Mouse (Mus musculus) hindbrain, embryonic 16.5 days (tissue): ENCODE results near the gene Eif1. TPM values are rescaled to one million over a fixed set of nuclear protein-coding genes. Genes with fewer than 3 reads are reported as not detected.

Experiments used
- ATAC-seq: fragments of 200-750 bp; cut with Nextera tagmentation; 2 replicates; pipeline ENCODE4 v1.8.0; 2017; ENCODE audit warnings: moderate TSS enrichment, moderate library complexity
- H3K27ac ChIP-seq: fragments of 300-500 bp; sonication (generic); 2 replicates; pipeline ENCODE4 v1.5.1; 2014; ENCODE audit warnings: low read depth, mild to moderate bottlenecking, control low read depth, low read length, moderate library complexity
- H3K27me3 ChIP-seq: fragments of 300-500 bp; sonication (generic); replicated peaks from 2 replicates; pipeline ENCODE4 v1.6.1; 2014; ENCODE audit warnings: low read length; ENCODE audit not compliant: control insufficient read depth, insufficient read depth
- H3K36me3 ChIP-seq: fragments of 300-500 bp; sonication (generic); 2 replicates; pipeline ENCODE4 v1.6.1; 2014; ENCODE audit warnings: mild to moderate bottlenecking, low read length, moderate library complexity, mixed read lengths; ENCODE audit not compliant: control insufficient read depth, insufficient read depth
- H3K4me1 ChIP-seq: fragments of 300-500 bp; sonication (generic); 2 replicates; pipeline ENCODE4 v1.6.1; 2014; ENCODE audit warnings: low read depth, low read length; ENCODE audit not compliant: control insufficient read depth, insufficient read depth
- H3K4me2 ChIP-seq: fragments of 300-500 bp; sonication (generic); 2 replicates; pipeline ENCODE4 v1.6.1; 2014; ENCODE audit warnings: mild to moderate bottlenecking, low read length, control low read depth, moderate library complexity
- H3K4me3 ChIP-seq: fragments of 300-500 bp; sonication (generic); 2 replicates; pipeline ENCODE4 v1.5.1; 2014; ENCODE audit warnings: mild to moderate bottlenecking, low read length, control low read depth, moderate library complexity
- H3K9ac ChIP-seq: fragments of 300-500 bp; sonication (generic); 2 replicates; pipeline ENCODE4 v1.6.1; 2014; ENCODE audit warnings: low read depth, mild to moderate bottlenecking, control low read depth, low read length, moderate library complexity
- H3K9me3 ChIP-seq: fragments of 300-500 bp; sonication (generic); 2 replicates; pipeline ENCODE4 v1.6.1; 2014; ENCODE audit warnings: mild to moderate bottlenecking, low read length, moderate library complexity; ENCODE audit not compliant: control insufficient read depth
- WGBS: fragments of 180-500 bp; shearing (Covaris S2); extraction: QIAGEN DNeasy Blood & Tissue Kit; methylation state at CpG from one replicate; pipeline ENCODE4 v1.1.7; 2014; 5-methylcytosine and 5-hydroxymethylcytosine counted together
- polyA plus RNA-seq: library from polyadenylated mRNA; unstranded; fragments of >200 nt; fragmentation: Nextera tagmentation; extraction: Ambion mirVana; gene quantifications from 2 replicates; pipeline ENCODE4 v1.2.1, GENCODE M21; 2015

Gene Eif1
- polyA plus RNA-seq: 1,208 and 1,248 TPM in 2 replicates

GRCm38 (mm10) chr11:100319492-100320171, at the start of gene Eif1:
Eif1 (plus strand) TSS chr11:100319885.
- H3K36me3 ChIP-seq: peaks cover 12% of the 10 kb centered on the region

GRCm38 (mm10) chr11:100271878-100272277, 47.8 kb upstream of the Eif1 start:
- Histone ChIP-seq H3K4me1 (no peaks in the 10 kb centered on the region), H3K9me3 (no peaks in the 10 kb centered on the region), H3K27ac (no peak overlapping the region), H3K36me3 (no peaks in the 10 kb centered on the region), H3K9ac (no peak overlapping the region), H3K4me2 (no peak overlapping the region), H3K4me3 (no peak overlapping the region), H3K27me3 (no peaks in the 10 kb centered on the region)
- 89% methylated on average over 1 of the region's 1 CpGs for WGBS
- ATAC-seq: no peak

More at GRCm38 (mm10) chr11:100319492-100320171, at the start of gene Eif1:
- peak within 1 kb of the TSS; percentile 97 for H3K9ac ChIP-seq
- peak within 1 kb of the TSS; percentile 81 for H3K4me3 ChIP-seq
- H3K27me3 ChIP-seq: no peaks in the 10 kb centered on the region
- H3K4me1 ChIP-seq: peaks cover 8% of the 10 kb centered on the region
- H3K9me3 ChIP-seq: no peaks in the 10 kb centered on the region
- H3K27ac ChIP-seq: peak within 1 kb of the TSS; percentile 99
- peak; percentile 87 for ATAC-seq
- WGBS: under 1% methylated on average over 46 of the region's 58 CpGs
- H3K4me2 ChIP-seq: peak within 1 kb of the TSS; percentile 79

GRCm38 (mm10) chr11:100274719-100275118, 45.0 kb upstream of the Eif1 start:
- no peak overlapping the region for H3K4me2 ChIP-seq
- ATAC-seq: no peak
- no peak overlapping the region for H3K27ac ChIP-seq
- no peak overlapping the region for H3K4me3 ChIP-seq
- H3K4me1 ChIP-seq: no peaks in the 10 kb centered on the region
- WGBS: 81% methylated on average over 7 of the region's 7 CpGs
- no peak overlapping the region for H3K9ac ChIP-seq
- no peaks in the 10 kb centered on the region for H3K9me3 ChIP-seq
- no peaks in the 10 kb centered on the region for H3K27me3 ChIP-seq
- no peaks in the 10 kb centered on the region for H3K36me3 ChIP-seq

GRCm38 (mm10) chr11:100275466-100275865, 44.2 kb upstream of the Eif1 start:
- no peak overlapping the region for H3K4me2 ChIP-seq
- H3K27ac ChIP-seq: no peak overlapping the region
- no peak for ATAC-seq
- no peak overlapping the region for H3K9ac ChIP-seq
- H3K36me3 ChIP-seq: no peaks in the 10 kb centered on the region
- 35% methylated on average over 4 of the region's 5 CpGs for WGBS
- H3K9me3 ChIP-seq: no peaks in the 10 kb centered on the region
- H3K4me1 ChIP-seq: no peaks in the 10 kb centered on the region
- H3K27me3 ChIP-seq: no peaks in the 10 kb centered on the region
- no peak overlapping the region for H3K4me3 ChIP-seq

- H3K9ac ChIP-seq: no peak overlapping the region
- no peak overlapping the region for H3K27ac ChIP-seq
- no peak overlapping the region for H3K4me2 ChIP-seq
- H3K9me3 ChIP-seq: no peaks in the 10 kb centered on the region
- H3K27me3 ChIP-seq: no peaks in the 10 kb centered on the region
- no peak overlapping the region for H3K4me3 ChIP-seq
- ATAC-seq: no peak
- no peaks in the 10 kb centered on the region for H3K36me3 ChIP-seq
- H3K4me1 ChIP-seq: no peaks in the 10 kb centered on the region
- WGBS: 73% methylated on average over 15 of the region's 15 CpGs
These were observed 41.8 kb upstream of the Eif1 start for GRCm38 (mm10) chr11:100277726-100278480.

- H3K4me1 ChIP-seq: no peaks in the 10 kb centered on the region
- H3K27ac ChIP-seq: no peak overlapping the region
- H3K9ac ChIP-seq: no peak overlapping the region
- H3K4me3 ChIP-seq: no peak overlapping the region
- no peaks in the 10 kb centered on the region for H3K36me3 ChIP-seq
- no peaks in the 10 kb centered on the region for H3K27me3 ChIP-seq
- no peaks in the 10 kb centered on the region for H3K9me3 ChIP-seq
- 58% methylated on average over 5 of the region's 5 CpGs for WGBS
- ATAC-seq: no peak
- H3K4me2 ChIP-seq: no peak overlapping the region
These were observed 40.9 kb upstream of the Eif1 start for GRCm38 (mm10) chr11:100278759-100279158.

GRCm38 (mm10) chr11:100281596-100282544, 37.8 kb upstream of the Eif1 start:
- H3K4me1 ChIP-seq: no peaks in the 10 kb centered on the region
- peak; percentile 52 for ATAC-seq
- WGBS: 23% methylated on average over 11 of the region's 11 CpGs
- no peaks in the 10 kb centered on the region for H3K9me3 ChIP-seq
- no peaks in the 10 kb centered on the region for H3K36me3 ChIP-seq
- H3K4me2 ChIP-seq: no peak overlapping the region
- H3K27ac ChIP-seq: no peak overlapping the region
- no peaks in the 10 kb centered on the region for H3K27me3 ChIP-seq
- no peak overlapping the region for H3K4me3 ChIP-seq
- H3K9ac ChIP-seq: no peak overlapping the region; the same call in 1 of the 2 replicates

GRCm38 (mm10) chr11:100282549-100282948, 37.1 kb upstream of the Eif1 start:
- H3K4me1 ChIP-seq: no peaks in the 10 kb centered on the region
- no peak overlapping the region for H3K27ac ChIP-seq
- WGBS: 23% methylated on average over 10 of the region's 10 CpGs
- no peak overlapping the region for H3K4me2 ChIP-seq
- H3K27me3 ChIP-seq: no peaks in the 10 kb centered on the region
- peak; percentile 14; the same call in 1 of the 2 replicates for ATAC-seq
- H3K9ac ChIP-seq: no peak overlapping the region
- no peak overlapping the region for H3K4me3 ChIP-seq
- H3K36me3 ChIP-seq: no peaks in the 10 kb centered on the region
- H3K9me3 ChIP-seq: no peaks in the 10 kb centered on the region
